Mouse (Mus musculus) lung, postnatal 4 days (tissue): ENCODE measurements around the gene Pxn.
A peak's percentile ranks its signal among the peaks of the same experiment; 100 is the strongest.

ENCODE experiments used
- DNase-seq, 2 experiments: peaks; one replicate each; pipeline ENCODE4 v3.0.0; 2021

Pxn gene

GRCm38 (mm10) chr5:115506454-115507201, at the start of gene Pxn:
Gene Pxn, plus strand, starts transcription at chr5:115506676.
- DNase-seq = peak; percentile 94 to 96

GRCm38 (mm10) chr5:115458918-115459317, 47.6 kb upstream of the Pxn start:
- no peak for DNase-seq

GRCm38 (mm10) chr5:115464408-115465115, 41.9 kb upstream of the Pxn start:
- DNase-seq = no peak

GRCm38 (mm10) chr5:115465642-115466420, 40.6 kb upstream of the Pxn start, which contains the start of gene Pla2g1b:
Gene Pla2g1b, plus strand, starts transcription at chr5:115466262.
- peak; percentile 39 to 60 for DNase-seq

- DNase-seq = peak; percentile 68 to 72
Observed at GRCm38 (mm10) chr5:115469791-115470190, 36.7 kb upstream of the Pxn start.

GRCm38 (mm10) chr5:115470766-115471531, 35.5 kb upstream of the Pxn start:
- peak; percentile 64 to 73 for DNase-seq

GRCm38 (mm10) chr5:115473191-115473590, 33.3 kb upstream of the Pxn start:
- no peak for DNase-seq

- no peak for DNase-seq
Observed at GRCm38 (mm10) chr5:115474174-115474828, 32.2 kb upstream of the Pxn start.

- DNase-seq = no peak
Observed at GRCm38 (mm10) chr5:115475337-115476106, 31.0 kb upstream of the Pxn start.

GRCm38 (mm10) chr5:115476107-115476727, 30.3 kb upstream of the Pxn start:
- no peak for DNase-seq

GRCm38 (mm10) chr5:115479561-115479960, 26.9 kb upstream of the Pxn start:
- DNase-seq = no peak

- DNase-seq = peak; percentile 47 to 49
Observed at GRCm38 (mm10) chr5:115480101-115480500, 26.4 kb upstream of the Pxn start.

GRCm38 (mm10) chr5:115482390-115483265, 23.8 kb upstream of the Pxn start:
- DNase-seq = peak in 1 of 2 experiments; percentile 21

GRCm38 (mm10) chr5:115483385-115483784, 23.1 kb upstream of the Pxn start:
- DNase-seq = peak in 1 of 2 experiments; percentile 5

- peak; percentile 83 to 86 for DNase-seq
Observed at GRCm38 (mm10) chr5:115483947-115484920, 22.2 kb upstream of the Pxn start, which contains the start of gene Sirt4. Gene Sirt4, minus strand, starts transcription at chr5:115484725.

GRCm38 (mm10) chr5:115484996-115485395, 21.5 kb upstream of the Pxn start:
- DNase-seq = peak in 1 of 2 experiments; percentile 13

- peak in 1 of 2 experiments; percentile 16 for DNase-seq
Observed at GRCm38 (mm10) chr5:115485489-115486205, 20.8 kb upstream of the Pxn start.
